Mouse (Mus musculus): Measurements from ENCODE around the gene a. TPM values are rescaled to one million over a fixed set of nuclear protein-coding genes. Genes with fewer than 3 reads are reported as not detected.

a gene
- polyA plus RNA-seq, 1 experiment from 2014 or later: 0.54 TPM

- no peak overlapping the region for H3K9ac ChIP-seq (ENCODE audit: low read depth, low read length)
- no peak for ATAC-seq
- no peaks in the 10 kb centered on the region for H3K36me3 ChIP-seq (ENCODE audit: control insufficient read depth, insufficient read depth, low read length)
- WGBS: 68% methylated on average over 13 of the region's 13 CpGs
- no peak overlapping the region for H3K27ac ChIP-seq (ENCODE audit: low read length)
- H3K9me3 ChIP-seq (replicated peaks; ENCODE audit: control insufficient read depth, low read length, poor library complexity, severe bottlenecking): no peaks in the 10 kb centered on the region
- no peak overlapping the region for H3K4me2 ChIP-seq (ENCODE audit: low read length)
- no peaks in the 10 kb centered on the region for H3K27me3 ChIP-seq (ENCODE audit: control insufficient read depth, insufficient read depth, low read depth, low read length)
- H3K4me3 ChIP-seq (ENCODE audit: low read depth, low read length): no peak overlapping the region
- no peaks in the 10 kb centered on the region for H3K4me1 ChIP-seq (ENCODE audit: control insufficient read depth, insufficient read depth, low read length)
These were observed 299.9 kb downstream of the a start for GRCm38 (mm10) chr2:155090909-155091742.

GRCm38 (mm10) chr2:155091743-155092075 lies 300.5 kb downstream of the a start:
- Histone ChIP-seq H3K27me3 (ENCODE audit: control insufficient read depth, insufficient read depth, low read depth, low read length) (no peaks in the 10 kb centered on the region), H3K36me3 (ENCODE audit: control insufficient read depth, insufficient read depth, low read length) (no peaks in the 10 kb centered on the region), H3K9ac (ENCODE audit: low read depth, low read length) (no peak overlapping the region), H3K9me3 (replicated peaks; ENCODE audit: control insufficient read depth, low read length, poor library complexity, severe bottlenecking) (no peaks in the 10 kb centered on the region), H3K4me2 (ENCODE audit: low read length) (no peak overlapping the region), H3K4me3 (ENCODE audit: low read depth, low read length) (no peak overlapping the region), H3K4me1 (ENCODE audit: control insufficient read depth, insufficient read depth, low read length) (no peaks in the 10 kb centered on the region), H3K27ac (ENCODE audit: low read length) (no peak overlapping the region)
- ATAC-seq: no peak
- WGBS: 85% methylated on average over 3 of the region's 3 CpGs

GRCm38 (mm10) chr2:155093418-155093817 lies 302.2 kb downstream of the a start:
- no peak overlapping the region for H3K4me3 ChIP-seq (ENCODE audit: low read depth, low read length)
- no peak for ATAC-seq
- no peaks in the 10 kb centered on the region for H3K36me3 ChIP-seq (ENCODE audit: control insufficient read depth, insufficient read depth, low read length)
- H3K27ac ChIP-seq (ENCODE audit: low read length): no peak overlapping the region
- no peaks in the 10 kb centered on the region for H3K4me1 ChIP-seq (ENCODE audit: control insufficient read depth, insufficient read depth, low read length)
- no peaks in the 10 kb centered on the region for H3K9me3 ChIP-seq (replicated peaks; ENCODE audit: control insufficient read depth, low read length, poor library complexity, severe bottlenecking)
- no peaks in the 10 kb centered on the region for H3K27me3 ChIP-seq (ENCODE audit: control insufficient read depth, insufficient read depth, low read depth, low read length)
- H3K9ac ChIP-seq (ENCODE audit: low read depth, low read length): no peak overlapping the region
- WGBS: 58% methylated on average over 4 of the region's 4 CpGs
- no peak overlapping the region for H3K4me2 ChIP-seq (ENCODE audit: low read length)

GRCm38 (mm10) chr2:155098720-155099380 lies 307.6 kb downstream of the a start:
- Histone ChIP-seq H3K36me3 (ENCODE audit: control insufficient read depth, insufficient read depth, low read length) (no peaks in the 10 kb centered on the region), H3K9ac (ENCODE audit: low read depth, low read length) (no peak overlapping the region), H3K4me3 (ENCODE audit: low read depth, low read length) (no peak overlapping the region), H3K4me2 (ENCODE audit: low read length) (no peak overlapping the region), H3K27ac (ENCODE audit: low read length) (no peak overlapping the region), H3K4me1 (ENCODE audit: control insufficient read depth, insufficient read depth, low read length) (no peaks in the 10 kb centered on the region), H3K27me3 (ENCODE audit: control insufficient read depth, insufficient read depth, low read depth, low read length) (no peaks in the 10 kb centered on the region), H3K9me3 (replicated peaks; ENCODE audit: control insufficient read depth, low read length, poor library complexity, severe bottlenecking) (no peaks in the 10 kb centered on the region)
- ATAC-seq: no peak
- 87% methylated on average over 9 of the region's 9 CpGs for WGBS

GRCm38 (mm10) chr2:155099421-155099820 lies 308.2 kb downstream of the a start:
- Histone ChIP-seq H3K4me2 (ENCODE audit: low read length) (no peak overlapping the region), H3K9me3 (replicated peaks; ENCODE audit: control insufficient read depth, low read length, poor library complexity, severe bottlenecking) (no peaks in the 10 kb centered on the region), H3K9ac (ENCODE audit: low read depth, low read length) (no peak overlapping the region), H3K36me3 (ENCODE audit: control insufficient read depth, insufficient read depth, low read length) (no peaks in the 10 kb centered on the region), H3K27me3 (ENCODE audit: control insufficient read depth, insufficient read depth, low read depth, low read length) (no peaks in the 10 kb centered on the region), H3K27ac (ENCODE audit: low read length) (no peak overlapping the region), H3K4me1 (ENCODE audit: control insufficient read depth, insufficient read depth, low read length) (no peaks in the 10 kb centered on the region), H3K4me3 (ENCODE audit: low read depth, low read length) (no peak overlapping the region)
- ATAC-seq: no peak
- WGBS: 72% methylated on average over 7 of the region's 7 CpGs

GRCm38 (mm10) chr2:155099994-155100795 lies 309.0 kb downstream of the a start:
- Histone ChIP-seq H3K4me2 (ENCODE audit: low read length) (no peak overlapping the region), H3K27ac (ENCODE audit: low read length) (no peak overlapping the region), H3K9me3 (replicated peaks; ENCODE audit: control insufficient read depth, low read length, poor library complexity, severe bottlenecking) (no peaks in the 10 kb centered on the region), H3K4me1 (ENCODE audit: control insufficient read depth, insufficient read depth, low read length) (no peaks in the 10 kb centered on the region), H3K36me3 (ENCODE audit: control insufficient read depth, insufficient read depth, low read length) (no peaks in the 10 kb centered on the region), H3K9ac (ENCODE audit: low read depth, low read length) (no peak overlapping the region), H3K27me3 (ENCODE audit: control insufficient read depth, insufficient read depth, low read depth, low read length) (no peaks in the 10 kb centered on the region), H3K4me3 (ENCODE audit: low read depth, low read length) (no peak overlapping the region)
- ATAC-seq: no peak
- WGBS: 91% methylated on average over 14 of the region's 14 CpGs

Other genes starting within 250 kb of the a start
- gene 1700003F12Rik, start 244.3 kb upstream of the a start, polyA plus RNA-seq (2015; fragmentation: Nextera tagmentation; extraction: Ambion mirVana): 1.9 and 2.3 TPM in 2 replicates
- 0.19 and 0.44 TPM in 2 replicates for gene Actl10, start 239.6 kb upstream of the a start, polyA plus RNA-seq (2015; fragmentation: Nextera tagmentation; extraction: Ambion mirVana)
- gene Necab3, start 232.5 kb upstream of the a start, polyA plus RNA-seq (2015; fragmentation: Nextera tagmentation; extraction: Ambion mirVana): 18.5 and 19.9 TPM in 2 replicates
- 3.2 and 4.2 TPM in 2 replicates for gene E2f1, start 221.5 kb upstream of the a start, polyA plus RNA-seq (2015; fragmentation: Nextera tagmentation; extraction: Ambion mirVana)
- gene Pxmp4, start 187.7 kb upstream of the a start, polyA plus RNA-seq (2015; fragmentation: Nextera tagmentation; extraction: Ambion mirVana): 14.1 and 15.9 TPM in 2 replicates
- gene Zfp341, start 178.1 kb upstream of the a start, polyA plus RNA-seq (2015; fragmentation: Nextera tagmentation; extraction: Ambion mirVana): 2.3 TPM in 2 replicates
- gene 4930519P11Rik, start 178.0 kb upstream of the a start, polyA plus RNA-seq (2015; fragmentation: Nextera tagmentation; extraction: Ambion mirVana): 0.41 and 0.63 TPM in 2 replicates
- gene Chmp4b, start 139.7 kb upstream of the a start, polyA plus RNA-seq (2015; fragmentation: Nextera tagmentation; extraction: Ambion mirVana): 22.1 and 24.2 TPM in 2 replicates
- gene Gm14214, start 21.4 kb upstream of the a start, polyA plus RNA-seq (2015; fragmentation: Nextera tagmentation; extraction: Ambion mirVana): not detected in 2 replicates
- gene Raly, start 306 bp upstream of the a start, polyA plus RNA-seq (2015; fragmentation: Nextera tagmentation; extraction: Ambion mirVana): 24.0 and 27.3 TPM in 2 replicates
- gene Eif2s2, start 101.5 kb downstream of the a start, polyA plus RNA-seq (2015; fragmentation: Nextera tagmentation; extraction: Ambion mirVana): 69.3 and 72.3 TPM in 2 replicates
- gene Gm14226, start 226.9 kb downstream of the a start, polyA plus RNA-seq (2015; fragmentation: Nextera tagmentation; extraction: Ambion mirVana): 0.09 and 0.16 TPM in 2 replicates

Measured in midbrain, embryonic 16.5 days (tissue).